Comparison of ENCODE assay signal across 14 mouse cellular contexts in genomic region chr11:54248940-54249717, GRCm38 (mm10). TPM values are rescaled to one million over a fixed set of nuclear protein-coding genes. Genes with fewer than 3 reads are reported as not detected.
DNase-seq lines count a peak whose midpoint lies in the region; ATAC-seq and TF ChIP-seq lines count a peak whose summit lies in the region.
"Had no signal": no experiment of that assay in that cellular context is flagged by ENCODE, and none has a peak within 500 bp of the region (broad histone marks: within the 10 kb centered on the region; RNA-seq: fewer than 3 reads in every experiment).

Gene Csf2 (minus strand): TSS chr11:54249667.

- TF ChIP-seq CTCF in MEL (IDR thresholded peaks at IDR 0.05 in 2 of 3, conservative IDR thresholded peaks at IDR 0.05 in 1 of 3; ENCODE audit: control insufficient read depth in 1 of 3, insufficient read depth in 1 of 3, low read depth in 2 of 3, low read length in 3 of 3, poor library complexity in 1 of 3, severe bottlenecking in 1 of 3), result no peak

- no peaks in the 10 kb centered on the region for H3K79me2 ChIP-seq in MEL (ENCODE audit: control insufficient read depth, insufficient read depth, low read length, poor library complexity)

- no peaks in the 10 kb centered on the region for H3K9me3 ChIP-seq in MEL (replicated peaks; ENCODE audit: insufficient read depth, low read length)
- no peaks in the 10 kb centered on the region for H3K9me3 ChIP-seq in liver, embryonic 12.5 days (replicated peaks)
- no peaks in the 10 kb centered on the region for H3K9me3 ChIP-seq in megakaryocyte, embryonic 14.5 days

- peak; percentile 72; the same call in 1 of the 2 replicates for ATAC-seq in liver, embryonic 12.5 days

- no peak within 1 kb of the TSS for H3K4me2 ChIP-seq in liver, embryonic 12.5 days
- H3K4me2 ChIP-seq: hindbrain, embryonic 14.5 days had no signal

- peak; percentile 0; the same call in 1 of the 2 replicates for TF ChIP-seq RAD21 in MEL (IDR thresholded peaks at IDR 0.05; ENCODE audit: low read depth, low read length)

- DNase-seq in CD4-positive helper T cell, adult 2 months (ENCODE audit: low read depth, low spot score), result peak; percentile 31
- peak; percentile 74 for DNase-seq in MEL (ENCODE audit: low read depth, low spot score)
- DNase-seq in layer of hippocampus, postnatal 25 days (ENCODE audit: extremely low spot score in 1 of 2, low spot score in 1 of 2), result no peak
- DNase-seq in adrenal gland, adult 18-20 months (ENCODE audit: low spot score in 2 of 2), result no peak
- DNase-seq in kidney, postnatal 10 days, result no peak
- DNase-seq: adrenal gland, postnatal 14 days; cerebellum, adult 2 months; kidney, postnatal 25 days; thymus, postnatal 25 days had no signal

- H3K4me1 ChIP-seq in MEL (ENCODE audit: control insufficient read depth in 1 of 2, insufficient read depth in 2 of 2, low read length in 2 of 2), result peaks cover 8 to 27% of the 10 kb centered on the region in 2 experiments; a peak in 3 of 4 replicates
- H3K4me1 ChIP-seq in liver, embryonic 12.5 days, result peaks cover 15% of the 10 kb centered on the region
- H3K4me1 ChIP-seq in megakaryocyte, embryonic 14.5 days, result peaks cover 44% of the 10 kb centered on the region

- WGBS in liver, embryonic 12.5 days (ENCODE audit: insufficient replicate concordance), result 27% methylated on average over 11 of the region's 11 CpGs

- H3K27ac ChIP-seq in MEL (ENCODE audit: control insufficient read depth, low read depth, low read length), result peak within 1 kb of the TSS; percentile 3
- no peak within 1 kb of the TSS for H3K27ac ChIP-seq in liver, embryonic 12.5 days
- H3K27ac ChIP-seq: hindbrain, embryonic 14.5 days had no signal

- TF ChIP-seq POLR2A in MEL (IDR thresholded peaks at IDR 0.05; ENCODE audit: control insufficient read depth in 1 of 2, insufficient read depth in 1 of 2, low read depth in 1 of 2, low read length in 2 of 2, poor library complexity in 1 of 2), result no peak

- H3K9ac ChIP-seq in MEL (ENCODE audit: control insufficient read depth, low read depth, low read length, poor library complexity, severe bottlenecking), result no peak within 1 kb of the TSS
- H3K9ac ChIP-seq in liver, embryonic 12.5 days, result no peak within 1 kb of the TSS
- H3K9ac ChIP-seq: hindbrain, embryonic 14.5 days had no signal

- H3K4me3 ChIP-seq in MEL (ENCODE audit: control insufficient read depth in 1 of 2, insufficient read depth in 1 of 2, low read depth in 2 of 2, low read length in 2 of 2), result peak within 1 kb of the TSS; percentile 9 to 18; a peak in 3 of 4 replicates
- no peak within 1 kb of the TSS for H3K4me3 ChIP-seq in liver, embryonic 12.5 days
- H3K4me3 ChIP-seq in megakaryocyte, embryonic 14.5 days (replicated peaks), result peak within 1 kb of the TSS; percentile 2

- H3K36me3 ChIP-seq in MEL (ENCODE audit: control insufficient read depth in 1 of 2, insufficient read depth in 2 of 2, low read length in 2 of 2), result peaks cover 0 to 17% of the 10 kb centered on the region in 2 experiments; a peak in 2 of 4 replicates
- H3K36me3 ChIP-seq in liver, embryonic 12.5 days, result no peaks in the 10 kb centered on the region
- no peaks in the 10 kb centered on the region for H3K36me3 ChIP-seq in megakaryocyte, embryonic 14.5 days (replicated peaks; ENCODE audit: low read length)

- peaks cover 0 to 2% of the 10 kb centered on the region in 2 experiments; a peak in 1 of 4 replicates for H3K27me3 ChIP-seq in MEL (ENCODE audit: control insufficient read depth in 1 of 2, insufficient read depth in 2 of 2, low read length in 2 of 2)
- H3K27me3 ChIP-seq in liver, embryonic 12.5 days (replicated peaks), result no peaks in the 10 kb centered on the region
- peaks cover 64% of the 10 kb centered on the region for H3K27me3 ChIP-seq in megakaryocyte, embryonic 14.5 days (replicated peaks)

- peak; percentile 65 to 76 for TF ChIP-seq EP300 in MEL (IDR thresholded peaks at IDR 0.05; ENCODE audit: low read depth in 1 of 2, low read length in 2 of 2)

TF ChIP-seq in MEL, 35 proteins besides CTCF, POLR2A, EP300 and RAD21:
- TF ChIP-seq GABPA (IDR thresholded peaks at IDR 0.05; ENCODE audit: low read depth, low read length), result no peak
- peak; percentile 73 for TF ChIP-seq TCF12 (IDR thresholded peaks at IDR 0.05; ENCODE audit: low read depth, low read length)
- no peak for TF ChIP-seq UBTF (IDR thresholded peaks at IDR 0.05; ENCODE audit: borderline replicate concordance, insufficient read depth, low read depth, low read length)
- peak; percentile 60 for TF ChIP-seq MXI1 (IDR thresholded peaks at IDR 0.05; ENCODE audit: low read depth, low read length)
- TF ChIP-seq BHLHE40 (IDR thresholded peaks at IDR 0.05; ENCODE audit: borderline replicate concordance, low read depth, low read length), result peak; percentile 98
- peak; percentile 67 for TF ChIP-seq GATA1 (IDR thresholded peaks at IDR 0.05; ENCODE audit: low read depth, low read length)
- TF ChIP-seq KAT2A (conservative IDR thresholded peaks at IDR 0.05; ENCODE audit: low read depth, low read length), result no peak
- TF ChIP-seq ETS1 (IDR thresholded peaks at IDR 0.05; ENCODE audit: low read depth, low read length), result peak; percentile 43; the same call in 1 of the 2 replicates
- TF ChIP-seq USF2 (IDR thresholded peaks at IDR 0.05; ENCODE audit: borderline replicate concordance in 1 of 2, insufficient read depth in 1 of 2, low read depth in 1 of 2, low read length in 2 of 2), result peak in 1 of 2 experiments; percentile 73; a peak in 1 of 4 replicates
- TF ChIP-seq USF1 (IDR thresholded peaks at IDR 0.05; ENCODE audit: low read depth, low read length), result peak; percentile 93
- peak; percentile 70; the same call in 1 of the 2 replicates for TF ChIP-seq RCOR1 (IDR thresholded peaks at IDR 0.05; ENCODE audit: low read depth, low read length)
- peak; percentile 50 for TF ChIP-seq TAL1 (IDR thresholded peaks at IDR 0.05; ENCODE audit: low read length)
- peak; percentile 32; the same call in 1 of the 2 replicates for TF ChIP-seq SIN3A (IDR thresholded peaks at IDR 0.05; ENCODE audit: low read length)
- TF ChIP-seq MAX (IDR thresholded peaks at IDR 0.05; ENCODE audit: low read length), result peak; percentile 81
TF ChIP-seq in MEL: peak in this region for 11.

RNA-seq across cellular contexts. Expression of gene Csf2, which starts in this region (rescaled TPM):
- not detected in 2 replicates for total RNA-seq in MEL (2012; rRNA removed)
- under 1 TPM in 1 of 2 experiments, not detected in 1; 0.15 TPM for polyA plus RNA-seq in MEL (2012; ENCODE audit: insufficient read depth in 1 of 2, insufficient read length in 2 of 2, low read depth in 1 of 2, low replicate concordance in 2 of 2, missing spikeins in 1 of 2)
- polyA plus RNA-seq in liver, embryonic 12.5 days (2016; fragmentation: Nextera tagmentation; extraction: Ambion mirVana), result not detected in 2 replicates
- polyA plus RNA-seq in megakaryocyte, embryonic 14.5 days (2012; ENCODE audit: insufficient read depth, low replicate concordance), result not detected in 2 replicates
- not detected for total RNA-seq in layer of hippocampus, postnatal 25 days (2021)
- not detected for total RNA-seq in adrenal gland, adult 18-20 months (2021)
- total RNA-seq: adrenal gland, postnatal 14 days had no signal
- polyA plus RNA-seq: cerebellum, adult 2 months; embryonic facial prominence, embryonic 14.5 days; gonadal fat pad, adult 2 months; hindbrain, embryonic 14.5 days had no signal

Comparison
In these comparisons a context has a peak if more than half of its experiments do, and no peak if none do; other contexts are left out.
1. Peak in DNase-seq, H3K4me3 ChIP-seq and H3K27ac ChIP-seq in MEL; RNA of the gene not detected or under 1 TPM.
2. Peak in ATAC-seq in liver, embryonic 12.5 days; RNA of the gene not detected or under 1 TPM.